Mouse (Mus musculus) heart, postnatal 25 days (tissue): ENCODE measurements around the gene Gna11. TPM values are rescaled to one million over a fixed set of nuclear protein-coding genes. Genes with fewer than 3 reads are reported as not detected.

Source experiments
- DNase-seq: peaks from one replicate; pipeline ENCODE4 v3.0.0; 2022; ENCODE audit warnings: low spot score
- intact Hi-C: fragments of 180-260 bp; cut with DNase I; formaldehyde crosslinking; loops from one replicate; pipeline ENCODE4 v1.15.1; 2025
- total RNA-seq, 2 experiments: library from RNA; stranded (reverse); gene quantifications; 2 replicates each; pipeline ENCODE4 v1.2.3; 2021

Gna11 gene
- total RNA-seq, result 10 to 100 TPM; 49.6 to 54.6 TPM

- peak; percentile 99 for DNase-seq
- intact Hi-C loops, result no loop called here
Measured at GRCm38 (mm10) chr10:81545161-81545747, at the start of gene Gna11. Gene Gna11, minus strand, starts transcription at chr10:81545190.

- intact Hi-C loops, result loop anchor here (2.0 kb wide), 1 partner anchor 19 kb away; the partner anchor contains the start of gene Tle2
Measured at GRCm38 (mm10) chr10:81593935-81594334, 48.9 kb upstream of the Gna11 start.

GRCm38 (mm10) chr10:81593223-81593622 is 48.2 kb upstream of the Gna11 start:
- intact Hi-C loops, result loop anchor here (2.0 kb wide), 1 partner anchor 18 kb away; the partner anchor contains the start of gene Tle2
- DNase-seq, result no peak

More at GRCm38 (mm10) chr10:81593935-81594334, 48.9 kb upstream of the Gna11 start:
- no peak for DNase-seq

- DNase-seq, result no peak
- intact Hi-C loops, result loop anchor here (2.0 kb wide), 1 partner anchor 18 kb away; the partner anchor contains the start of gene Tle2
Measured at GRCm38 (mm10) chr10:81592631-81593030, 47.6 kb upstream of the Gna11 start.

- DNase-seq, result no peak
- intact Hi-C loops, result loop anchor here (2.0 kb wide), 1 partner anchor 17 kb away; the partner anchor contains the start of gene Tle2
Measured at GRCm38 (mm10) chr10:81591846-81592245, 46.9 kb upstream of the Gna11 start.

- intact Hi-C loops, result no loop called here
- DNase-seq, result no peak
Measured at GRCm38 (mm10) chr10:81588739-81589138, 43.7 kb upstream of the Gna11 start.

GRCm38 (mm10) chr10:81583347-81583746 is 38.4 kb upstream of the Gna11 start:
- intact Hi-C loops, result no loop called here
- DNase-seq, result no peak

GRCm38 (mm10) chr10:81580441-81581070 is 35.6 kb upstream of the Gna11 start:
- intact Hi-C loops, result no loop called here
- DNase-seq, result no peak

GRCm38 (mm10) chr10:81579967-81580366 is 35.0 kb upstream of the Gna11 start:
- intact Hi-C loops, result no loop called here
- no peak for DNase-seq

- DNase-seq, result no peak
- intact Hi-C loops, result loop anchor here (2.0 kb wide), 1 partner anchor 17 kb away; no protein-coding TSS in a partner anchor
Measured at GRCm38 (mm10) chr10:81575695-81576094, 30.7 kb upstream of the Gna11 start.

GRCm38 (mm10) chr10:81575208-81575631 is 30.2 kb upstream of the Gna11 start:
- intact Hi-C loops, result loop anchor here (2.0 kb wide), 1 partner anchor 18 kb away; no protein-coding TSS in a partner anchor
- no peak for DNase-seq

- intact Hi-C loops, result loop anchor here (2.0 kb wide), 1 partner anchor 18 kb away; no protein-coding TSS in a partner anchor
- no peak for DNase-seq
Measured at GRCm38 (mm10) chr10:81574081-81575056, 29.4 kb upstream of the Gna11 start, which contains the start of gene Tle2. Gene Tle2, plus strand, starts transcription at chr10:81574561.

- peak; percentile 66 for DNase-seq
- intact Hi-C loops, result loop anchor here (2.0 kb wide), 1 partner anchor 32 kb away; no protein-coding TSS in a partner anchor
Measured at GRCm38 (mm10) chr10:81572975-81573374, 28.0 kb upstream of the Gna11 start.

- no peak for DNase-seq
- intact Hi-C loops, result loop anchor here (2.0 kb wide), 1 partner anchor 33 kb away; no protein-coding TSS in a partner anchor
Measured at GRCm38 (mm10) chr10:81572133-81572671, 27.2 kb upstream of the Gna11 start.

- intact Hi-C loops, result no loop called here
- peak; percentile 99 for DNase-seq
Measured at GRCm38 (mm10) chr10:81571501-81571876, 26.5 kb upstream of the Gna11 start.

- intact Hi-C loops, result no loop called here
- DNase-seq, result peak; percentile 86
Measured at GRCm38 (mm10) chr10:81570831-81571500, 26.0 kb upstream of the Gna11 start.

- intact Hi-C loops, result no loop called here
- DNase-seq, result no peak
Measured at GRCm38 (mm10) chr10:81570238-81570800, 25.3 kb upstream of the Gna11 start.

- intact Hi-C loops, result no loop called here
- no peak for DNase-seq
Measured at GRCm38 (mm10) chr10:81569507-81570237, 24.7 kb upstream of the Gna11 start.
